Mouse (Mus musculus) spleen, adult 10 weeks (tissue): ENCODE data around the gene Crip1. TPM values are rescaled to one million over a fixed set of nuclear protein-coding genes. Genes with fewer than 3 reads are reported as not detected.

Experiments used
- polyA plus RNA-seq: library from polyadenylated mRNA; stranded (reverse); fragments of 350-450 nt; fragmentation: Illumina TruSeq; extraction: RNeasy Lipid Tissue Mini Kit (QIAGEN cat#74804); gene quantifications from one replicate; pipeline ENCODE4 v1.2.3, GENCODE M21; 2015; ENCODE audit warnings: low replicate concordance; ENCODE audit not compliant: insufficient read depth

Gene Crip1
- 204 TPM for polyA plus RNA-seq

DNA sequence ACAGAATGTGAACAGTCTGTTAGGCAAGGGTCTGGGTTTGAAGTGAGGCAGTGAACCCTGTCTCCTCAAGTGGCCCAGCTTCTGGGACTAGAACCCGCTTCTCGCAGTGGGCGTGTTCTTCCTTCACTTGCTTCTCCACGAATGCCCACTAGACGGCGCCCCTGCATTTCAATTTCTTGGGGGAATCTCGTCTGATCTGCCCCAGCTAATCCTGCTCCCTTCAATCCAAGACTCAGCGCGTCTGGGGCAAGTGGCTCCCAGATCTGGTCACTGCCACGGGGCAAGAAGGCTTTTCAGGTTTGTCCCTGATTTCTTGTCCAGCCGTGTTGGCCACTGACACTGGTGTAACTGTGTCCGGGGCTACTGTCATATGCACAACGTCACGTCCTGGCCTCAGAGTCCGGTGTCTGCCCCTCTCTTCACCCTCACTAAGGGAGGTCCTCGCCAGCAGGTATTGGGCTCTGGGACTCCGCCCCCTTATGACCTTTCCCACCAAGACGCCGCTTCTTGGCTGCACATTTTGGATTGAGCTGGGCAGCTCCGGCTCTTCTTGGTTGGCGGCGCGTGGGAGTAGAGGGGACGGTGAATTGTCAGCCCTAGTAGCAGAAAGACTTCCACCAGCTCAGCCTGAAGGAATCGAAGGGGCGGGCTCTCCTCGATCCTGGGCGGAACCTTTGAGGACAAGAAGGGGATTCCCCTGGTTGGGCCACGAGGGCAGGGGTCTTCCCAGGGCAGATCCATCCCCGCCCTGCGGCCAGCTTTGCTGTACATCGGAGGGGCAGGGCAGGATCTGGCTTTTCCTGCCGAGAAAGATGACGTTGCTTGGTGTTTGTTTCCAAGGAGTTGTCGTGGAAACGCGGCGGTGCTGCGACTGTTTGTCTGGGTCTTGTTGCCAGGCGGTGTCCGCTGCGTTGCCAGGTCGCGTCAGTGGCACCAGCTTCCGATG is at the start of gene Crip1:
Crip1 (plus strand) TSS at position 205 of the 946 bp plus-strand sequence.

DNA sequence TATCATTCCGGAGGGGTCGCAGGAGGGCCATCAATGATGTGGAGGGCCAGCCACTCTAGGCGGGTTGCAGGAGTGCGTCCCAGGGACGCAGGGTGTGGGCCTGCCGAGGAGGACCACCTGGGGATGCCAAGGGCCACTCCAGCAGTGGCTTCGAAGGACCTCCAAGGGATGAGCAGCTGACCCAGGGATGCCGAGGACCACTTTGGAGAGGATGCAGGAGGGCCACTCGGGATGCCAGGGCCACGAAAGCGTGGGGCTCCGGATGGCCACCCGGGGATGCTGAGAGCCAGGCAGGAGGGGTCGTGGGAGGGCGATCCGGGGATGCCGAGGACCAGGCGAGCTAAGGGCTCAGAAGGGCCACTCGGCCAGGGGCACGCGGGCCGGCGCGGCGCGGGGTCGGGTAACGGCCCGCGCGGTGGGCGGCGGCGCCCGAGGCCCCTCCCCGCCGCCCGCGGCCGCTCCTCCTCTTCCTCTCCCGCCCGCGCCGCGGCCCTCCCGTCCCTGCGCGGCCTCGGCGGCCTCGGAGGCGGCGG is 48.3 kb upstream of the Crip1 start, which contains the start of gene Mta1:
Mta1 (plus strand) TSS at position 530 of the 533 bp plus-strand sequence.

DNA sequence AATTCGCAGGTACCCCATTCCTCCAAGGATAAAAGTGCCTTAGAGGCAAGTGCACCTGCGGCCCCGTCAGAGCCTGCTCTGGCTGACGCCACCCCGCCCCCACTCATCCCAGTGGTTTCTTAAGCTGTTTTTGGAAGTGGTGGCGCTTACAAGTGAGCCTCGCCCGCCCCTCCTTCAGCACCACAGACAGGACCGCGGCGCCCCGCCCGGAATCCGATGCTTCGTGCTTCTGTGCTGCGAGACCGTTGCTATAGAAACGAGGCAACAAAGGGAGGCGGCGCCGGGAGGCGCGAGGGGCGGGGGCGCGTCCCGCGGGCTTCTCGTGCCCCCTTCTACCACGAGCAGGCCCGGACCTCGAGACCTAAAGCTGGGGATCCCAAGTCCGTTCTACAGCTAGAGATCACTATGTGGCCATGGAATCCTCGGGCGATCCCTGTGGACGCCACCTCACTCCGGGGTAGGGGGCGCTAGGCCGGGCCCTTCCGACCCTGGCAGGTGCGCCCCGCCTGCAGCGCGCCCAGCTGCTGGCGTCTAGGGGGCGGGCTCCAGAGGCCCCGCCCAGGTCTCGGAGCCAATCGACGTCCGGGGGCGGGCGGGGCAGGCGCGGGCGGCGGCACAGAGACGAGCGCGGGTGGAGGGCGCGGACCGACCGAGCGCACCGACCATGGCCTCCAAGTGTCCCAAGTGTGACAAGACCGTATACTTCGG is 6.1 kb upstream of the Crip1 start, which contains the start of gene Crip2:
Crip2 (plus strand) TSS at position 329 of the 708 bp plus-strand sequence.

DNA sequence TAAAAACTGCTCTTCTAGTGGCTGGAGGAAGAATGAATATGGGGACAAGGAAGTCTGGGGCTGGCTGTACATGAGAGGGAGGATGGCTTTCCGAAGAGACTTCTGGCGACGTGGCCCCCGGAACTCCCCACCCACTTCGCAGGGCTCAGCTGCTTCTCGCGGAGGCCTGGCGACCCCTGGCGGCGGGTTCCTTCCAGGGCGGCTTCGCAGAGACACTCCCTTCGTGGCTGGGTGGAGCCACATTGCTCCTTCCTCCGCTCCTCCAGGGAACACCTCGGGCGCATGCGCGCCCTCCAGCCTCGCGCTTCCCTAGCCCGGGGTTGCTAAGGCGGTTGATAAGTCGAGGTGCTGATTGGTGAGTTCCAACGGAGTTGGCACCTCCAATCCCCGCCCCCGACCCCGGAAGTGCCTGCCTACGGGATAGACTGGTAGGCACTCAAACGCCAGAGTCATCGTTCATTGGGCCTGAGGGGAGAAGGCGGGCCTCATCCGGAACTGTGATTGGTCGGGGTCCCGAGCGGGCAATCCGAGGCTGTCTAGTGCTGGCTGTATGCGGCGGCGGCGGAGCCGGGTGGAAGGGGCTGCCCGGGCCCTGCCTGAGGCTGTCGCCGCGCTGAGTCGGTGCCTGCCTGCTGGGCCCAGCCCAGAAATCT is 9.9 kb downstream of the Crip1 start, which contains the start of gene Tedc1:
Tedc1 (plus strand) TSS at position 535 of the 653 bp plus-strand sequence.

DNA sequence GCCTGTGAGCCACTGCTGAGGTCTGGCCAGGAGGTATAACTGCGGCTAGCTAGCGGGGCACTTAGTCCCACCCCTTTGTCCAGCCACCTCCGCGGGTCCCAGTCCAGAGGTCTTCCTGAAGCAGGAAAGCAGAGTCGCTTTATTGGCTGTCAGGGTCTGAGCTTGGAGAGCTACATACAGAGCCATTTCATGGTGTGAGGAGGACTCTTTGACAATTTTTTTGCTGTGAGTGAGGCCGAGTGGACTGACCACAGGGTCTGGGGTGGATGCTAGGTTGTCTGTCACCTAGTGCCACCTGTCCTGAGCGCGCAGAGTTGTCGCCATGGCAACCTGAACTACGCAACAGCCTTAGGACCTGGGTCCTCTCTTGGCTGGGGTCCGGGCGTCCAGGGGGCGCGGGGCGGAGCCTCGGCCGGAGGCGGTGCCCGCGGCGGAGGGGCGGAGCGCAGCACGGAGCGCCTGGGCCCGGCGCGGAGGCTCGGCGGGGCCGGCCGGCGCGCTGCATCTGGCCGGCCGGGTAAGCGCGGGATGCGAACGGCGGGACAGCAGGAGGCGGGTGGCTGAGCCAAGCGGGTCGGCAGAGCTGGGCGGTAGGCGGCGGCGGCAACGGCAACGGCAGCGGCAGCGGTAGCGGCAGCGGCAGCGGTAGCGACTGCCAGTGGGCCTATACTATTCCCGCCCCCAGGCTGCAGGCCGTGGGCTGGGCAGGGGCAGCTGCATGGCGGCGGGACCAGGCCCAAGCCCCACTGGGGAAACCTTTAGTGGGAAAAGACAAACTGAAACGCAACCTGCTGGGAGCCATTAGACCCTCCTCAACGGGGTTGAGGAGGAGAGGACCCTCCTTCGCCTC is 39.6 kb downstream of the Crip1 start, which contains the start of gene Tmem121:
Tmem121 (plus strand) TSS at position 489 of the 850 bp plus-strand sequence.

Other genes with a start within 250 kb of the Crip1 start
- 0.64 TPM for gene Jag2, start 216.5 kb upstream of the Crip1 start, polyA plus RNA-seq
- 5.9 TPM for gene Nudt14, start 204.2 kb upstream of the Crip1 start, polyA plus RNA-seq
- 8.2 TPM for gene Btbd6, start 169.8 kb upstream of the Crip1 start, polyA plus RNA-seq
- gene Brf1, start 145.6 kb upstream of the Crip1 start, polyA plus RNA-seq: 127 TPM
- gene Pacs2, start 131.8 kb upstream of the Crip1 start, polyA plus RNA-seq: 28.9 TPM
- not detected for gene Tex22, start 71.8 kb upstream of the Crip1 start, polyA plus RNA-seq
- 19.7 TPM for gene Mta1, start 48.0 kb upstream of the Crip1 start, polyA plus RNA-seq
- gene Crip2, start 6.1 kb upstream of the Crip1 start, polyA plus RNA-seq: 12.5 TPM
- gene Tedc1, start 10.1 kb downstream of the Crip1 start, polyA plus RNA-seq: 4.9 TPM
- gene Tmem121, start 39.6 kb downstream of the Crip1 start, polyA plus RNA-seq: not detected